Mouse (Mus musculus) forebrain, embryonic 13.5 days (tissue): ENCODE results near the gene Smad3. TPM values are rescaled to one million over a fixed set of nuclear protein-coding genes. Genes with fewer than 3 reads are reported as not detected.

Experiments used
- ATAC-seq: fragments of 200-750 bp; cut with Nextera tagmentation; 2 replicates; pipeline ENCODE4 v1.8.0; 2017
- H3K27ac ChIP-seq: fragments of 300-500 bp; sonication (generic); 2 replicates; pipeline ENCODE4 v1.5.1; 2015; ENCODE audit warnings: inconsistent platforms, mild to moderate bottlenecking, moderate library complexity
- H3K27me3 ChIP-seq: fragments of 300-500 bp; sonication (generic); 2 replicates; pipeline ENCODE4 v1.6.1; 2015; ENCODE audit warnings: mild to moderate bottlenecking, inconsistent platforms
- H3K36me3 ChIP-seq: fragments of 300-500 bp; sonication (generic); 2 replicates; pipeline ENCODE4 v1.6.1; 2015; ENCODE audit warnings: mild to moderate bottlenecking, inconsistent platforms; ENCODE audit not compliant: poor library complexity, severe bottlenecking
- H3K4me1 ChIP-seq: fragments of 300-500 bp; sonication (generic); 2 replicates; pipeline ENCODE4 v1.6.1; 2015; ENCODE audit warnings: inconsistent platforms
- H3K4me2 ChIP-seq: fragments of 300-500 bp; sonication (generic); 2 replicates; pipeline ENCODE4 v1.6.1; 2015; ENCODE audit warnings: inconsistent platforms, mild to moderate bottlenecking, moderate library complexity
- H3K4me3 ChIP-seq: fragments of 300-500 bp; sonication (generic); 2 replicates; pipeline ENCODE4 v1.5.1; 2015; ENCODE audit warnings: mild to moderate bottlenecking, inconsistent platforms
- H3K9ac ChIP-seq: fragments of 300-500 bp; sonication (generic); 2 replicates; pipeline ENCODE4 v1.6.1; 2015; ENCODE audit warnings: mild to moderate bottlenecking, inconsistent platforms
- H3K9me3 ChIP-seq: fragments of 300-500 bp; sonication (generic); replicated peaks from 2 replicates; pipeline ENCODE4 v1.6.1; 2016; ENCODE audit warnings: inconsistent platforms
- WGBS: fragments of 180-500 bp; shearing (Covaris S2); methylation state at CpG from one replicate; pipeline ENCODE4 v1.1.7; 2015; 5-methylcytosine and 5-hydroxymethylcytosine counted together
- polyA plus RNA-seq: library from polyadenylated mRNA; unstranded; fragments of >200 nt; fragmentation: Nextera tagmentation; extraction: Ambion mirVana; gene quantifications from 2 replicates; pipeline ENCODE4 v1.2.1, GENCODE M21; 2015

Gene Smad3
- polyA plus RNA-seq, 1 experiment from 2014 or later, result 9.9 TPM

- Histone ChIP-seq H3K27me3 (no peaks in the 10 kb centered on the region), H3K4me2 (no peak overlapping the region), H3K4me3 (no peak overlapping the region), H3K9ac (no peak overlapping the region), H3K4me1 (peaks cover 24% of the 10 kb centered on the region), H3K27ac (no peak overlapping the region), H3K9me3 (no peaks in the 10 kb centered on the region), H3K36me3 (no peaks in the 10 kb centered on the region)
- 65% methylated on average over 8 of the region's 8 CpGs for WGBS
- ATAC-seq, result no peak
These were observed 148.5 kb downstream of the Smad3 start for GRCm38 (mm10) chr9:63609246-63609645.

- WGBS, result 66% methylated on average over 6 of the region's 6 CpGs
- H3K4me3 ChIP-seq, result no peak overlapping the region
- no peak for ATAC-seq
- no peak overlapping the region for H3K27ac ChIP-seq
- no peak overlapping the region for H3K4me2 ChIP-seq
- no peaks in the 10 kb centered on the region for H3K9me3 ChIP-seq
- peaks cover 31% of the 10 kb centered on the region for H3K4me1 ChIP-seq
- H3K36me3 ChIP-seq, result no peaks in the 10 kb centered on the region
- H3K27me3 ChIP-seq, result no peaks in the 10 kb centered on the region
- H3K9ac ChIP-seq, result no peak overlapping the region
These were observed 149.8 kb downstream of the Smad3 start for GRCm38 (mm10) chr9:63608006-63608405.

- H3K4me3 ChIP-seq, result no peak overlapping the region
- H3K4me2 ChIP-seq, result no peak overlapping the region
- H3K27me3 ChIP-seq, result no peaks in the 10 kb centered on the region
- no peak overlapping the region for H3K9ac ChIP-seq
- peaks cover 25% of the 10 kb centered on the region for H3K4me1 ChIP-seq
- ATAC-seq, result no peak
- H3K36me3 ChIP-seq, result no peaks in the 10 kb centered on the region
- H3K9me3 ChIP-seq, result no peaks in the 10 kb centered on the region
- WGBS, result 74% methylated on average over 2 of the region's 2 CpGs
- H3K27ac ChIP-seq, result no peak overlapping the region
These were observed 151.2 kb downstream of the Smad3 start for GRCm38 (mm10) chr9:63606594-63606993.

GRCm38 (mm10) chr9:63603849-63604248 is 153.9 kb downstream of the Smad3 start:
- no peak for ATAC-seq
- 63% methylated on average over 6 of the region's 6 CpGs for WGBS
- peak overlapping the region; percentile 71 for H3K4me2 ChIP-seq
- H3K36me3 ChIP-seq, result no peaks in the 10 kb centered on the region
- peaks cover 15% of the 10 kb centered on the region for H3K4me1 ChIP-seq
- H3K27me3 ChIP-seq, result peaks cover 5% of the 10 kb centered on the region; the same call in 1 of the 2 replicates
- H3K4me3 ChIP-seq, result no peak overlapping the region
- no peaks in the 10 kb centered on the region for H3K9me3 ChIP-seq
- H3K9ac ChIP-seq, result no peak overlapping the region
- no peak overlapping the region for H3K27ac ChIP-seq

- peak within 1 kb of the TSS; percentile 91 for H3K9ac ChIP-seq
- ATAC-seq, result peak; percentile 97
- H3K27ac ChIP-seq, result no peak within 1 kb of the TSS; the same call in 1 of the 2 replicates
- peak within 1 kb of the TSS; percentile 92 for H3K4me3 ChIP-seq
- H3K36me3 ChIP-seq, result no peaks in the 10 kb centered on the region
- no peaks in the 10 kb centered on the region for H3K9me3 ChIP-seq
- 1% methylated on average over 70 of the region's 70 CpGs for WGBS
- H3K27me3 ChIP-seq, result peaks cover 5% of the 10 kb centered on the region; the same call in 1 of the 2 replicates
- peak within 1 kb of the TSS; percentile 71 for H3K4me2 ChIP-seq
- peaks cover 15% of the 10 kb centered on the region for H3K4me1 ChIP-seq
These were observed 155.5 kb downstream of the Smad3 start, which contains the start of the genes Iqch and Aagab for GRCm38 (mm10) chr9:63602043-63602939. Iqch (minus strand) TSS chr9:63602493. Aagab (plus strand) TSS chr9:63602660.

Other genes with a start within 250 kb of the Smad3 start
- gene Iqch, start 155.5 kb downstream of the Smad3 start, polyA plus RNA-seq, result 0.06 and 0.18 TPM in 2 replicates
- gene Aagab, start 155.3 kb downstream of the Smad3 start, polyA plus RNA-seq, result 47.1 and 51.2 TPM in 2 replicates